Mouse (Mus musculus): Measurements from ENCODE around the gene Cdc42bpg. TPM values are rescaled to one million over a fixed set of nuclear protein-coding genes. Genes with fewer than 3 reads are reported as not detected.
A peak's percentile ranks its signal among the peaks of the same experiment; 100 is the strongest.

Gene Cdc42bpg
- polyA plus RNA-seq, 1 experiment from 2014 or later, result 0.20 TPM

DNA sequence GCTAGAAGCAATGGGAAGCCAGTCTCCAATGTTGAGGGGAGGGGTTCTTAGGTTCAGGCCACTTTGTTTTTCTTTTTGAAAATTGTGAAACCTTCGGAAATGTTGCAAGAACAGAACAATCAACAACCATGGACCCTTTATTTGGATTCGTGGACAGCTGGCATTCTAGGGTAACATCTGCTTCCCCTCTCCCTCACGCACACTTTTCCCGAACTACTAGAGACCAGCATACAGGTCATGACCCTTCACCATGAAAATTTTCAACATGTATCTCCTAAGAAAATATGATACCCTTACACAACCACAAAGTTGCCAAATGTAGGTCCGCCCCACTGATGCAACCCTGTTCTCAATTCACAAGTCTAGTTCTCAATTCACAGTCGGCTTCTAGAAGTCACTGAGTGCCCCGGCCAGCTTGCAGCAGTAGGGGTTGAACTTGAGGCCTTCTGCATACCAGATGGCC lies 37.6 kb upstream of the Cdc42bpg start:
- peaks cover 35% of the 10 kb centered on the region for H3K4me1 ChIP-seq
- no peaks in the 10 kb centered on the region for H3K9me3 ChIP-seq (replicated peaks)
- H3K27me3 ChIP-seq (replicated peaks), result 0 out of 2 replicates have a peak, but pooled peaks cover 3% of the 10 kb centered on the region
- WGBS (ENCODE audit: insufficient replicate concordance), result 70% methylated on average over 7 of the region's 7 CpGs
- H3K9ac ChIP-seq, result no peak overlapping the region
- no peak overlapping the region for H3K4me2 ChIP-seq
- H3K27ac ChIP-seq, result no peak overlapping the region
- H3K4me3 ChIP-seq, result no peak overlapping the region
- H3K36me3 ChIP-seq, result no peaks in the 10 kb centered on the region
- no peak for ATAC-seq

DNA sequence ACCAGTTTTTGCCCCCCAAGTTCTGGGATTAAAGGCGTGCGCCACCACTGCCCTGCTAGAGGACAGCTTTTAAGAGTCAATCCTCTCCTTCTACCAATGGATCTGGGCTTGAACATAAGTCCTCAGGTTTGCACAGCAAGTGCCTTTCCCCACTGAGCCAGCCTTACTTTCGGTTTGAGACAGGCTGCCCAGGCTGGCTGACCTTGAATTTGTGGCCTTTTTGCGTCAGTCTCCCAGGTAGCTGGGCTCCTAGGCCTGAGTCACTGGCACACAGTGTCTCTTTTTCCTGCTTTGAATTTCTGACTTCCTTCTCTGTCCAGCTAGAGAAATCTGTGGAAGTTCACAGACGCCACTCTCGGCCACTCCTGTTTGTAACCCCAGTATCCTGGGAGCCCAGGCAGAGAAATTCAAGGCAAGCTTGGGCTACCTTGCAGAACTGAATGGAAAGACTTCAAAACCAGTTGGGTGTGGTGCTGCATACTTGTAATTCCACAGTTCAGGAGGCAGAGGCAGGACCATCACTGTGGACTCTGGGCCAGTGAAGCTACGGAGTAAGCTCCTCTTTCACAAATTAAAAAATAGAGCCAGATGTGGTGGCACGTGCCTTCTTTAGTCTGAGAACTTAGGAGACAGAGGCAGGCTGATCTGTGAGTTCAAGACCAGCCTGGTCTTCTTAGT lies 36.3 kb upstream of the Cdc42bpg start:
- Histone ChIP-seq H3K9ac (no peak overlapping the region), H3K4me1 (peaks cover 42% of the 10 kb centered on the region)
- 78% methylated on average over 8 of the region's 8 CpGs for WGBS (ENCODE audit: insufficient replicate concordance)

DNA sequence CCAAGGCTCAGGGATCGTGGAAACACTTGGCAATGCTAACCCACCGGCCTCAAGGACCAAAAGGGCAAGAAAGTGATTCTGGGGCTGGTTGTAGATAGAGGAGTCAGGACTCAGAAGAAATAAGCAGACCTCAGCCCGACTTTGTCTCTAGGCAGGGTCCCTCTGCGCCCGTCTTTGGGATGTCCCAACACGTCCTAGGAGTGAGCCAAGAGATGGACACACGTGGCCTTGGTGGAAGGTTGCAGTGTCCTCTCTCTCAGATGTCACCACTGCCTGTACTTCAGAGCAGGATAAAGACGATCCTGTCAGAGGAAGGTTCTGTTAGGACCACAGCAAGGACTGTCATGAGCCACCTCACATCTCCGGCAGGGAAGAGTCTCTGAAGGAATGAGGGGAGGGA lies 35.6 kb upstream of the Cdc42bpg start:
- Histone ChIP-seq H3K4me3 (no peak overlapping the region), H3K4me2 (no peak overlapping the region), H3K9me3 (replicated peaks) (no peaks in the 10 kb centered on the region), H3K27me3 (replicated peaks) (0 out of 2 replicates have a peak, but pooled peaks cover 3% of the 10 kb centered on the region), H3K27ac (no peak overlapping the region), H3K36me3 (no peaks in the 10 kb centered on the region), H3K9ac (no peak overlapping the region), H3K4me1 (peaks cover 49% of the 10 kb centered on the region)
- no peak for ATAC-seq
- WGBS (ENCODE audit: insufficient replicate concordance), result 68% methylated on average over 9 of the region's 9 CpGs

More for the DNA sequence above, 36.3 kb upstream of the Cdc42bpg start:
- H3K27me3 ChIP-seq (replicated peaks), result 0 out of 2 replicates have a peak, but pooled peaks cover 3% of the 10 kb centered on the region
- H3K9me3 ChIP-seq (replicated peaks), result no peaks in the 10 kb centered on the region
- 0 out of 2 replicates have a peak overlapping the region, but pooled peaks have one; percentile 17 for H3K27ac ChIP-seq
- no peak overlapping the region for H3K4me2 ChIP-seq
- no peak overlapping the region for H3K4me3 ChIP-seq
- no peaks in the 10 kb centered on the region for H3K36me3 ChIP-seq
- ATAC-seq, result no peak

DNA sequence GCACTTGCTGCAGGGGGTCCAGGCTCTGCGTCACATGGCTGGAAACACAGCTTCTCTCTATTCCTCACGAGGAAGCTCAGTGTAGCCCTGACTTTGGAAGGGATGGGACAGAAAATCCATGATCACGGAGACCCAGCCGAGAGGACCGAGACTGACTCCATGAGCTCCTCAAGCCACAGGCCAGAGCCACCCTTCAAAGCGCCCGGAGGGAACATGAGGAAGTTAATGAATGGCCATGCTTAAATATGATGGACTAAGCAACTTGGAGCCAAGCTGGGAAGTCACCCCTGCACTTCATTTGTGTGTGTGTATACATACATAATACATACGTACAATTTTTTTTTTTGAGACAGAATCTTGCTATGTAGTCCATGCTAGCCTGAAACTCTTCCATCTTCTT lies 35.0 kb upstream of the Cdc42bpg start:
- WGBS (ENCODE audit: insufficient replicate concordance), result 66% methylated on average over 8 of the region's 8 CpGs
- no peak overlapping the region for H3K9ac ChIP-seq

DNA sequence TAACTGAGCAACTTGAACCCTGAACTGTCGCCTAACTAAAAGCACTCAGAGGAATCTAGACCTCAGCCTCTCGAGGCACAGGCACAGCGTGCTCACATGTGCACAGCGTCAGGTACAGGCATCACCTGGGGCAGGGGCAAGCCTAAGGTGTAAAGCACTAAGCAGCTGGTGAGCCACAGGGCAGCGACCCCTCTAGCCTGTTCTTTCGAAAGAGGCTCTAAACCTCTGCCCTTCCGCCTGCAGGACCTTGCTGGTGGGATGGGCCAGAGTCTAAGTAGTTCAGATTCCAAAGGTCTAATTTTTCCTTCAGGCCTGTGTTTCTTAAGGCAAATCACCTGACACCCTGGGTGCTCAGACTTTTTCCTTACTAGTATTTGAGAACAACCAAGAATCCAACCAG lies 34.2 kb upstream of the Cdc42bpg start:
- Histone ChIP-seq H3K27ac (no peak overlapping the region), H3K4me2 (no peak overlapping the region), H3K36me3 (no peaks in the 10 kb centered on the region), H3K9me3 (replicated peaks) (no peaks in the 10 kb centered on the region), H3K27me3 (replicated peaks) (0 out of 2 replicates have a peak, but pooled peaks cover 3% of the 10 kb centered on the region), H3K4me3 (no peak overlapping the region), H3K9ac (no peak overlapping the region), H3K4me1 (peaks cover 54% of the 10 kb centered on the region)
- ATAC-seq, result no peak
- WGBS (ENCODE audit: insufficient replicate concordance), result 68% methylated on average over 7 of the region's 7 CpGs

More for the DNA sequence above, 35.0 kb upstream of the Cdc42bpg start:
- peaks cover 54% of the 10 kb centered on the region for H3K4me1 ChIP-seq
- H3K36me3 ChIP-seq, result no peaks in the 10 kb centered on the region
- no peak overlapping the region for H3K4me3 ChIP-seq
- ATAC-seq, result no peak
- no peaks in the 10 kb centered on the region for H3K9me3 ChIP-seq (replicated peaks)
- no peak overlapping the region for H3K27ac ChIP-seq
- H3K27me3 ChIP-seq (replicated peaks), result 0 out of 2 replicates have a peak, but pooled peaks cover 3% of the 10 kb centered on the region
- H3K4me2 ChIP-seq, result no peak overlapping the region

DNA sequence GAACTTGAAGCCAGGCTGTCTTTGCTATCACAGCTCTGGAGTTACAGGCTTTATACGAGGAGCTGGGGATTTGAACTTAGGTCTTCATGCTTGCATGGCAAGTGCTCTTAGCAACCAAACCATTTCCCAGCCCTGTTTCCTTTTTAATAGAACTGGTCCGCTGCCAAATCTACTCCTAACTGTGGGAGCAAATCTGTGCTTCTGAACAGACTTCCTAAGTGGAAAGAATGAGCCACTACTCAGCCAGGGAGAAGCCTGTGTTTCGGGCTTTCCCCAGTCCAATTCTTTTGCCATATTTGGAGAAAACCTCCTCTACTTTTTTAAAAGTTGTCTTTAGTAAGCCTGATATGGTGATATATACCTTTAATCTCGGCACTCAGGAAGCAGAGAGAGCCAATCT lies 33.5 kb upstream of the Cdc42bpg start:
- Histone ChIP-seq H3K4me2 (no peak overlapping the region), H3K27ac (no peak overlapping the region), H3K4me3 (no peak overlapping the region), H3K27me3 (replicated peaks) (0 out of 2 replicates have a peak, but pooled peaks cover 3% of the 10 kb centered on the region), H3K36me3 (no peaks in the 10 kb centered on the region), H3K4me1 (peaks cover 57% of the 10 kb centered on the region), H3K9ac (no peak overlapping the region), H3K9me3 (replicated peaks) (no peaks in the 10 kb centered on the region)
- WGBS (ENCODE audit: insufficient replicate concordance), result 75% methylated on average over 4 of the region's 4 CpGs
- ATAC-seq, result no peak

DNA sequence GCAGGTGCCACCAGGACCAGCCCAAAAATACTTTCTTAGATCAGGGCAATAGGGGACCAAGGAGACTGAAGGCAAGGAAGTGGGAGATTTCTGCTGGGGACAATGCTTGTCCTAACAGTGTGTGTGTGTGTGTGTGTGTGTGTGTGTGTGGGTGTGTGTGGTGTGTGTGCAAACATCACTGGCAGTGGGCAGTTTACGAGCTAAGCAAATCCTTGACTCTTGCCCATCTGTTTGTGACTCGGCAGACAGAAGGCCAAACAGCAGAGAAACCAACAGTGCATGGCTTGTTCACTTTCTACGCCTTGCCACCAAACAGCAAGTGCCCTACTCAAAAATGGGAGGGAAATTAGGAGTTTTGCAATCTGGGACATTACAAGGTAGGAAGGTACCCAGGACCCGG lies 32.7 kb upstream of the Cdc42bpg start:
- Histone ChIP-seq H3K27ac (peak overlapping the region; percentile 12; the same call in 1 of the 2 replicates), H3K9me3 (replicated peaks) (no peaks in the 10 kb centered on the region), H3K4me2 (no peak overlapping the region), H3K27me3 (replicated peaks) (0 out of 2 replicates have a peak, but pooled peaks cover 3% of the 10 kb centered on the region), H3K4me3 (no peak overlapping the region), H3K36me3 (peaks cover under 1% of the 10 kb centered on the region; the same call in 1 of the 2 replicates), H3K4me1 (peaks cover 57% of the 10 kb centered on the region), H3K9ac (no peak overlapping the region)
- 71% methylated on average over 4 of the region's 4 CpGs for WGBS (ENCODE audit: insufficient replicate concordance)
- ATAC-seq, result no peak

DNA sequence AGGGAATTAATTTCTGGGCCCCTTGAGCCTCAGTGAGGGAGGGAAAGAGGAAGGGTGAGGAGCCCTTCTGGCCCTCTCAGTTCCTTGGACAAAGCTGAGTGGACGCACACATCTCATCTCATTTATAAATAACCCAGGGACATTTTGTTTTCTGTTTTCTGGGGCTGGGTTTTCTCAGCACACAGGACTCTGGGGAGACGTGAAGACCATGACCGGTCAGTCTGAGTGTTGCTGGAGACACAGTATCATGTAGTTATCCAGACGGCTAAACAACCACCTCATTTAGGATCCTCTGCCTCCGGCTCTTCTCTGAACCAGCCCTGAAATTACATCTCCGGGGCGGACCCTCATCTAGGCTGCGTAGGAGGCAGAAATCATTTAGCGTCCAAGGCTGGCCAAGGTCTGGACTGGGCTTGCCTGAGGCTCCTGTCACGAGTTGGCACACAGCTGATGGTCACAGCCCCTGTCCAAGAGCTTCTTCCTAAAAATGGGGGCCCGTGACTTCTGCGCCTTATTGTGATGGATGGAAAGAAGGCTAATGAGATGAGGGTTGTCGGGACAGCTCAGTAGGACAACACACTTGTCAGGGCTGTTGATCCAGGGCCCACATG lies 32.2 kb upstream of the Cdc42bpg start:
- Histone ChIP-seq H3K4me1 (peaks cover 62% of the 10 kb centered on the region), H3K4me3 (no peak overlapping the region), H3K9me3 (replicated peaks) (no peaks in the 10 kb centered on the region), H3K36me3 (peaks cover 5% of the 10 kb centered on the region), H3K4me2 (no peak overlapping the region), H3K27me3 (replicated peaks) (0 out of 2 replicates have a peak, but pooled peaks cover 3% of the 10 kb centered on the region), H3K27ac (no peak overlapping the region), H3K9ac (no peak overlapping the region)
- no peak for ATAC-seq
- 86% methylated on average over 13 of the region's 13 CpGs for WGBS (ENCODE audit: insufficient replicate concordance)

DNA sequence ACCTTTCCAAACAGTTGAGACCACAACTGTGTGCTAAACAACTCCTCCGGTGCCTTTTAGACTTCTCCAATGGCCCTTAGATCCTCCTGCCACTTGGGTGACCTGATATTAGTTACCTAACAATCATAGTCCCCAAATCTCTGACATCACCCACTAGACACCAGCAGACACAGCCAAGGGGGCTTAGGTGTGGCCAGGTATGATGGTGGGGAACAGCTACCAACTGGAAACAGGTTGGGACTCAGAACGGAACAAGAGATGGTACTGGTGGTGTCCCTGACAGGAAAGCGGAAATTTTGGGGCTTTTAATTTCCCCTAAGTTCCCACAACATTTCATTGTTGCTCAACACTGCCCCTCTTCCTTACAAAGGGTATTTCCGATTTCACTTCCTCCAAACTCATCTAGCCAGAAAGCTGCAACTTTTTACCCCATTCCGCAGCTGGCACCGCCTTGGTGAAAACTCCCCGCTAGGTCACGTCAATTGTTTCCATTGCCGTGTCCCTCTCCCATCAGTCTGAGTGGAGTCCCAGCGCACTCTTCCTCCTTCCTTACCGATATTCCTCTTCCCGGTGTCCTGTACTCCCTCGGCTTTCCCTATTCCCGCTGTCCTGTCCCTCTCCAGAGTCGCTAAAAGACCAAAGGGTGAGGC lies 30.4 kb upstream of the Cdc42bpg start:
- ATAC-seq, result no peak
- peak overlapping the region; percentile 93 for H3K4me2 ChIP-seq
- 0 out of 2 replicates have a peak, but pooled peaks cover 2% of the 10 kb centered on the region for H3K27me3 ChIP-seq (replicated peaks)
- H3K27ac ChIP-seq, result peak overlapping the region; percentile 98
- H3K36me3 ChIP-seq, result peaks cover 22% of the 10 kb centered on the region
- WGBS (ENCODE audit: insufficient replicate concordance), result 6% methylated on average over 15 of the region's 15 CpGs
- peaks cover 74% of the 10 kb centered on the region for H3K4me1 ChIP-seq
- peak overlapping the region; percentile 89 for H3K4me3 ChIP-seq
- peak overlapping the region; percentile 81 for H3K9ac ChIP-seq
- H3K9me3 ChIP-seq (replicated peaks), result no peaks in the 10 kb centered on the region

DNA sequence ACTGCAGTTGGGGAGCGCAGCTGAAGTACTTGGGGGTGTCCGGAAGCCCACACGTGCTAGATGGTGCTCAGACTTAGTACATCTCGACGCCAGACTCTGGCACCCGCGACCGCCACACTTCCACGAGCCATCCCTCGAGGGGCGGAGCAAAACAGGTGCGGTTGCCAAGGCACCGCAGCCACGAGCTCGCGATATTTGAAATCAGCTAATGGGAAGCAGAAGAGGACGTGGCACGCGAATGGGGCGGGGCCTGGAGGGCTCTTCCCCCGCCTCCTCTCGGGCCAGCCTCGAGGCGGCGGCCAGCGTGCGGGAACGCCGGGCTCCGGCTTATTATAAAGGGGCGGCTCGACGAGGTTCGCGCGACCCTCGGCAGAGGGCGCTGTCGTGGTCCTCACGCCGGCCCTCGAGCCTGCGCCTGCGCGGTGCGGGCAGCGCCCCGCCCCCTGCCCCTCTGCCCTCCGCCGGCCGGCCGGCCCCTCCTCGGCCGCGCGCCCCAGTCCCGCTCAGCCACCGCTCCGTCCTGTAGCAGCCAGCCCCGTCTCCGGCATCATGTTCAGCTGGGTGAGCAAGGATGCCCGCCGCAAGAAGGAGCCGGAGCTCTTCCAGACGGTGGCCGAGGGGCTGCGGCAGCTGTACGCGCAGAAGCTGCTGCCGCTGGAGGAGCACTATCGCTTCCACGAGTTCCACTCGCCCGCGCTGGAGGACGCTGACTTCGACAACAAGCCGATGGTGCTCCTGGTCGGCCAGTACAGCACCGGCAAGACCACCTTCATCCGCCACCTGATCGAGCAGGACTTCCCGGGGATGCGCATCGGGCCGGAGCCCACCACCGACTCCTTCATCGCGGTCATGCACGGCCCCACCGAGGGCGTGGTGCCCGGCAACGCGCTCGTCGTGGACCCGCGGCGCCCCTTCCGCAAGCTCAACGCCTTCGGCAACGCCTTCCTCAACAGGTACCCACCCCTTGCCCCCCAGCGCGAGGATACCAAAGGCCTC lies 29.5 kb upstream of the Cdc42bpg start, which contains the start of gene Ehd1:
Ehd1 (plus strand) TSS at position 300 of the 996 bp plus-strand sequence.
- Histone ChIP-seq H3K36me3 (peaks cover 31% of the 10 kb centered on the region), H3K27me3 (replicated peaks) (no peaks in the 10 kb centered on the region), H3K4me3 (peak within 1 kb of the TSS; percentile 89), H3K4me2 (peak within 1 kb of the TSS; percentile 93), H3K9me3 (replicated peaks) (no peaks in the 10 kb centered on the region), H3K9ac (peak within 1 kb of the TSS; percentile 92), H3K4me1 (peaks cover 74% of the 10 kb centered on the region), H3K27ac (peak within 1 kb of the TSS; percentile 98)
- peak; percentile 90 for ATAC-seq
- WGBS (ENCODE audit: insufficient replicate concordance), result under 1% methylated on average over 106 of the region's 106 CpGs

Data from liver, embryonic 12.5 days (tissue).